Mouse (Mus musculus) thymus, adult 2 months (tissue): Measurements from ENCODE around the gene Olfr1062.
"Not testable (repeated sequence)": the region's sequence is repeated elsewhere in the genome, so short reads cannot be mapped to it uniquely, and the experiment has no call there.

Experiments used
- CTCF ChIP-seq: fragments of 200-500 bp; IDR thresholded peaks from 2 replicates; pipeline ENCODE4 v1.5.1; 2012; ENCODE audit warnings: mild to moderate bottlenecking, control low read depth, low read length, moderate library complexity, borderline replicate concordance; ENCODE audit not compliant: control insufficient read depth, poor library complexity, insufficient read depth; ENCODE audit errors: extremely low read depth
- POLR2A ChIP-seq: fragments of 200-500 bp; IDR thresholded peaks from 2 replicates; pipeline ENCODE4 v1.6.1; 2012; ENCODE audit warnings: mild to moderate bottlenecking, low read length, control low read depth, moderate library complexity; ENCODE audit not compliant: control insufficient read depth, poor library complexity, insufficient read depth; ENCODE audit errors: extremely low read depth

DNA sequence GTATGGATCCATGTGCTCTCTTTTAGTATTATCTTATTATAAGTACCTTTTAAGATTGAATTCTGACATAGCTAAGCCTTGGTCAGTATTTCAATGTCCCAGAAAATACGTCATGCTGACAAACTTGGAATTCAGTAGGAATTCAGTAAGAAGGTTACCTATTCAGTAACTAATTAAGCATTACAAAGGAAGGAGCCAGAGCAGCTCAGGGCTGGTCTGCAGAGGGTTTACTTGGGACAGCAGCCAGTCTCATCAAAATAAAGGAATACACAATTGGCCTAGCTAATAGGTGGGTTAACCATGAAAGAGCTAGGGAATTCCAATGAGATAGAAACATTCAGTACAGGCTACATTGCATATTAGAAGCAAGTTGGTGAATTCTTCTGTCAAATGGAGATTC lies 15.6 kb upstream of the Olfr1062 start:
- TF ChIP-seq CTCF, POLR2A: not testable (repeated sequence)
